Mouse (Mus musculus) G1E (cell line): Measurements from ENCODE around the gene Pygm.

ENCODE experiments used
- CTCF ChIP-seq: IDR thresholded peaks from 2 replicates; pipeline ENCODE4 v1.5.1; 2012; ENCODE audit warnings: low read depth, low read length, inconsistent platforms, mixed read lengths
- GATA1 ChIP-seq: IDR thresholded peaks from 2 replicates; pipeline ENCODE4 v1.6.1; 2012; ENCODE audit warnings: borderline replicate concordance, low read length, inconsistent platforms, mixed read lengths
- GATA2 ChIP-seq: IDR thresholded peaks from 2 replicates; pipeline ENCODE4 v1.6.1; 2012; ENCODE audit warnings: low read depth, low read length, inconsistent platforms, borderline replicate concordance
- POLR2AphosphoS5 ChIP-seq: IDR thresholded peaks from 2 replicates; pipeline ENCODE4 v1.6.1; 2012; ENCODE audit warnings: low read depth, low read length, inconsistent platforms; ENCODE audit not compliant: insufficient replicate concordance
- TAL1 ChIP-seq: conservative IDR thresholded peaks from 2 replicates; pipeline ENCODE4 v1.6.1; 2012; ENCODE audit warnings: low read depth, low read length, inconsistent platforms, mixed read lengths

DNA sequence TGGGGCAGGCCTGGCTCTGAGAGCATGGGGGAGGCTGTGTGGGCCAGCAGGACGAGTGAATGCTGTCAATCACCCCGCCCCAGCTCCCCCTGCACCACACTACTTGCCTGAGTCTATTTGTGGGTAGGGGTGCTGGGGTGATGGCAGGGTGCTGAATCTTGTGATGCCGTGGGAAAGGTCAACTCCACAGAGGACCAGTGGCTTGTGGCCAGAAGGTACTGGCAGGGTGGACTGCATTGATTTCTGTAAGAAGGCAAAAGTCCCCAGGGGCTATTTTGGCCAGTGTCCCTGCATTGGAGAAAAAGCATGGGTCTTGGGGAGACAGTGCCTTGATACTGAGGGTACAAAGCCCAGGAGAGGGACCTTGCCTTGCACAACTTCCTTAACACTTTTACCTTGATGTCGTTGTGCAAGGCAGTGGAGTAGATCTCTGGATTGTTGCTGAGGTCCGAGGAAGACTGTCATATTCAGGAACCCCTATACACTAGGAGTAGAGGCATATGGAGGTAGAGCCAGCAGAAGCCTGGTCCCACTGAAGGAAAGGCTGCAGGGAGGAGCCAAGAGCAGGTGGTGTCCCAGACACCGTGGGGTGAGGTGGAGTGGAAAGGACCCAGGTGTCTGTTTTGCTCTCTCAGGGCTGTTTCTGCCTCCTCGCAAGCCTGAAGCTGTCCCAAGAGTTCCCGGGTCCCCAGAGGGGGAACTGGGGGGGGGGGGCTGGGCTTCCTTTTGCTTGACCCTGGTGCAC lies 40.1 kb downstream of the Pygm start:
- TF ChIP-seq CTCF, result no peak
- no peak for TF ChIP-seq GATA1
- TF ChIP-seq POLR2AphosphoS5, result no peak
- TF ChIP-seq TAL1, result no peak
- no peak for TF ChIP-seq GATA2
